Mouse (Mus musculus): ENCODE measurements around the gene Ssbp2. TPM values are rescaled to one million over a fixed set of nuclear protein-coding genes. Genes with fewer than 3 reads are reported as not detected.

The Ssbp2 gene
- polyA plus RNA-seq, 1 experiment from 2014 or later: 179 TPM

GRCm38 (mm10) chr13:91437931-91438330, 22.2 kb upstream of the Ssbp2 start:
- Histone ChIP-seq H3K4me2 (ENCODE audit: low read depth, low read length, severe bottlenecking) (no peak overlapping the region), H3K4me3 (ENCODE audit: low read depth, low read length) (no peak overlapping the region), H3K9me3 (ENCODE audit: control insufficient read depth, low read length) (no peaks in the 10 kb centered on the region), H3K36me3 (ENCODE audit: control insufficient read depth, insufficient read depth, low read length) (no peaks in the 10 kb centered on the region), H3K27ac (ENCODE audit: low read depth, low read length) (no peak overlapping the region), H3K9ac (ENCODE audit: low read length) (no peak overlapping the region), H3K4me1 (replicated peaks; ENCODE audit: control insufficient read depth, insufficient read depth, low read length) (no peaks in the 10 kb centered on the region), H3K27me3 (ENCODE audit: control insufficient read depth, insufficient read depth, low read length) (no peaks in the 10 kb centered on the region)
- WGBS: 68% methylated on average over 3 of the region's 3 CpGs
- ATAC-seq (replicated peaks; ENCODE audit: low FRiP score) (no peak), DNase-seq (ENCODE audit: low spot score) (no peak)

- H3K9ac ChIP-seq (ENCODE audit: low read length): no peak overlapping the region
- WGBS: 96% methylated on average over 5 of the region's 5 CpGs
- no peak for DNase-seq (ENCODE audit: low spot score)
These were observed 18.6 kb upstream of the Ssbp2 start for GRCm38 (mm10) chr13:91441476-91441875.

GRCm38 (mm10) chr13:91446728-91447127, 13.4 kb upstream of the Ssbp2 start:
- Histone ChIP-seq H3K36me3 (ENCODE audit: control insufficient read depth, insufficient read depth, low read length) (no peaks in the 10 kb centered on the region), H3K4me1 (replicated peaks; ENCODE audit: control insufficient read depth, insufficient read depth, low read length) (no peaks in the 10 kb centered on the region), H3K4me3 (ENCODE audit: low read depth, low read length) (no peak overlapping the region), H3K27ac (ENCODE audit: low read depth, low read length) (no peak overlapping the region), H3K9me3 (ENCODE audit: control insufficient read depth, low read length) (no peaks in the 10 kb centered on the region), H3K4me2 (ENCODE audit: low read depth, low read length, severe bottlenecking) (no peak overlapping the region), H3K27me3 (ENCODE audit: control insufficient read depth, insufficient read depth, low read length) (no peaks in the 10 kb centered on the region), H3K9ac (ENCODE audit: low read length) (no peak overlapping the region)
- WGBS: 83% methylated on average over 2 of the region's 2 CpGs
- no peak for DNase-seq (ENCODE audit: low spot score)
- ATAC-seq (replicated peaks; ENCODE audit: low FRiP score): no peak

More at GRCm38 (mm10) chr13:91441476-91441875, 18.6 kb upstream of the Ssbp2 start:
- no peaks in the 10 kb centered on the region for H3K9me3 ChIP-seq (ENCODE audit: control insufficient read depth, low read length)
- no peak overlapping the region for H3K4me2 ChIP-seq (ENCODE audit: low read depth, low read length, severe bottlenecking)
- no peak for ATAC-seq (replicated peaks; ENCODE audit: low FRiP score)
- H3K27ac ChIP-seq (ENCODE audit: low read depth, low read length): no peak overlapping the region
- no peak overlapping the region for H3K4me3 ChIP-seq (ENCODE audit: low read depth, low read length)
- no peaks in the 10 kb centered on the region for H3K36me3 ChIP-seq (ENCODE audit: control insufficient read depth, insufficient read depth, low read length)
- H3K27me3 ChIP-seq (ENCODE audit: control insufficient read depth, insufficient read depth, low read length): no peaks in the 10 kb centered on the region
- H3K4me1 ChIP-seq (replicated peaks; ENCODE audit: control insufficient read depth, insufficient read depth, low read length): no peaks in the 10 kb centered on the region

GRCm38 (mm10) chr13:91448936-91449335, 11.1 kb upstream of the Ssbp2 start:
- no peaks in the 10 kb centered on the region for H3K27me3 ChIP-seq (ENCODE audit: control insufficient read depth, insufficient read depth, low read length)
- ATAC-seq (replicated peaks; ENCODE audit: low FRiP score) (no peak), DNase-seq (ENCODE audit: low spot score) (no peak)
- no peak overlapping the region for H3K4me3 ChIP-seq (ENCODE audit: low read depth, low read length)
- H3K27ac ChIP-seq (ENCODE audit: low read depth, low read length): no peak overlapping the region
- H3K4me1 ChIP-seq (replicated peaks; ENCODE audit: control insufficient read depth, insufficient read depth, low read length): no peaks in the 10 kb centered on the region
- no peak overlapping the region for H3K4me2 ChIP-seq (ENCODE audit: low read depth, low read length, severe bottlenecking)
- H3K9ac ChIP-seq (ENCODE audit: low read length): no peak overlapping the region
- WGBS: 82% methylated on average over 5 of the region's 5 CpGs
- H3K9me3 ChIP-seq (ENCODE audit: control insufficient read depth, low read length): no peaks in the 10 kb centered on the region
- no peaks in the 10 kb centered on the region for H3K36me3 ChIP-seq (ENCODE audit: control insufficient read depth, insufficient read depth, low read length)

GRCm38 (mm10) chr13:91451405-91452166, 8.5 kb upstream of the Ssbp2 start:
- Histone ChIP-seq H3K27me3 (ENCODE audit: control insufficient read depth, insufficient read depth, low read length) (no peaks in the 10 kb centered on the region), H3K9ac (ENCODE audit: low read length) (no peak overlapping the region), H3K9me3 (ENCODE audit: control insufficient read depth, low read length) (no peaks in the 10 kb centered on the region), H3K4me1 (replicated peaks; ENCODE audit: control insufficient read depth, insufficient read depth, low read length) (no peaks in the 10 kb centered on the region), H3K4me2 (ENCODE audit: low read depth, low read length, severe bottlenecking) (no peak overlapping the region), H3K36me3 (ENCODE audit: control insufficient read depth, insufficient read depth, low read length) (no peaks in the 10 kb centered on the region), H3K4me3 (ENCODE audit: low read depth, low read length) (no peak overlapping the region), H3K27ac (ENCODE audit: low read depth, low read length) (no peak overlapping the region)
- DNase-seq (ENCODE audit: low spot score): no peak
- WGBS: 71% methylated on average over 3 of the region's 3 CpGs
- ATAC-seq (replicated peaks; ENCODE audit: low FRiP score): no peak

- Histone ChIP-seq H3K4me3 (ENCODE audit: low read depth, low read length) (no peak overlapping the region), H3K9ac (ENCODE audit: low read length) (no peak overlapping the region), H3K9me3 (ENCODE audit: control insufficient read depth, low read length) (no peaks in the 10 kb centered on the region), H3K36me3 (ENCODE audit: control insufficient read depth, insufficient read depth, low read length) (no peaks in the 10 kb centered on the region), H3K4me2 (ENCODE audit: low read depth, low read length, severe bottlenecking) (no peak overlapping the region), H3K27ac (ENCODE audit: low read depth, low read length) (no peak overlapping the region), H3K27me3 (ENCODE audit: control insufficient read depth, insufficient read depth, low read length) (no peaks in the 10 kb centered on the region), H3K4me1 (replicated peaks; ENCODE audit: control insufficient read depth, insufficient read depth, low read length) (no peaks in the 10 kb centered on the region)
- no peak for ATAC-seq (replicated peaks; ENCODE audit: low FRiP score)
- no peak for DNase-seq (ENCODE audit: low spot score)
- WGBS: 87% methylated on average over 3 of the region's 3 CpGs
These were observed 7.8 kb upstream of the Ssbp2 start for GRCm38 (mm10) chr13:91452269-91452668.

- no peaks in the 10 kb centered on the region for H3K36me3 ChIP-seq (ENCODE audit: control insufficient read depth, insufficient read depth, low read length)
- no peak overlapping the region for H3K4me2 ChIP-seq (ENCODE audit: low read depth, low read length, severe bottlenecking)
- H3K27me3 ChIP-seq (ENCODE audit: control insufficient read depth, insufficient read depth, low read length): no peaks in the 10 kb centered on the region
- no peak overlapping the region for H3K4me3 ChIP-seq (ENCODE audit: low read depth, low read length)
- 94% methylated on average over 3 of the region's 3 CpGs for WGBS
- ATAC-seq (replicated peaks; ENCODE audit: low FRiP score) (no peak), DNase-seq (ENCODE audit: low spot score) (no peak)
- no peaks in the 10 kb centered on the region for H3K4me1 ChIP-seq (replicated peaks; ENCODE audit: control insufficient read depth, insufficient read depth, low read length)
- no peak overlapping the region for H3K9ac ChIP-seq (ENCODE audit: low read length)
- no peaks in the 10 kb centered on the region for H3K9me3 ChIP-seq (ENCODE audit: control insufficient read depth, low read length)
- H3K27ac ChIP-seq (ENCODE audit: low read depth, low read length): no peak overlapping the region
These were observed 6.8 kb upstream of the Ssbp2 start for GRCm38 (mm10) chr13:91453236-91453635.

GRCm38 (mm10) chr13:91456041-91456440, 4.0 kb upstream of the Ssbp2 start:
- H3K27me3 ChIP-seq (ENCODE audit: control insufficient read depth, insufficient read depth, low read length): no peaks in the 10 kb centered on the region
- 68% methylated on average over 2 of the region's 2 CpGs for WGBS
- no peak overlapping the region for H3K4me3 ChIP-seq (ENCODE audit: low read depth, low read length)
- H3K9ac ChIP-seq (ENCODE audit: low read length): no peak overlapping the region
- ATAC-seq (replicated peaks; ENCODE audit: low FRiP score) (no peak), DNase-seq (ENCODE audit: low spot score) (no peak)
- H3K27ac ChIP-seq (ENCODE audit: low read depth, low read length): no peak overlapping the region
- no peak overlapping the region for H3K4me2 ChIP-seq (ENCODE audit: low read depth, low read length, severe bottlenecking)
- no peaks in the 10 kb centered on the region for H3K36me3 ChIP-seq (ENCODE audit: control insufficient read depth, insufficient read depth, low read length)
- H3K9me3 ChIP-seq (ENCODE audit: control insufficient read depth, low read length): no peaks in the 10 kb centered on the region
- peaks cover 5% of the 10 kb centered on the region for H3K4me1 ChIP-seq (replicated peaks; ENCODE audit: control insufficient read depth, insufficient read depth, low read length)

GRCm38 (mm10) chr13:91456735-91457134, 3.3 kb upstream of the Ssbp2 start:
- WGBS: 76% methylated on average over 3 of the region's 3 CpGs
- ATAC-seq (replicated peaks; ENCODE audit: low FRiP score): no peak

More at GRCm38 (mm10) chr13:91456735-91457134, 3.3 kb upstream of the Ssbp2 start:
- H3K4me2 ChIP-seq (ENCODE audit: low read depth, low read length, severe bottlenecking): no peak overlapping the region
- no peak overlapping the region for H3K9ac ChIP-seq (ENCODE audit: low read length)
- no peaks in the 10 kb centered on the region for H3K27me3 ChIP-seq (ENCODE audit: control insufficient read depth, insufficient read depth, low read length)
- no peak for DNase-seq (ENCODE audit: low spot score)
- no peak overlapping the region for H3K4me3 ChIP-seq (ENCODE audit: low read depth, low read length)
- peaks cover 5% of the 10 kb centered on the region for H3K4me1 ChIP-seq (replicated peaks; ENCODE audit: control insufficient read depth, insufficient read depth, low read length)
- H3K27ac ChIP-seq (ENCODE audit: low read depth, low read length): no peak overlapping the region
- no peaks in the 10 kb centered on the region for H3K9me3 ChIP-seq (ENCODE audit: control insufficient read depth, low read length)
- H3K36me3 ChIP-seq (ENCODE audit: control insufficient read depth, insufficient read depth, low read length): no peaks in the 10 kb centered on the region

Measured in forebrain, embryonic 11.5 days (tissue).